ENCODE assay signal across 9 mouse cellular contexts in genomic region chrX:95012033-95012432, GRCm38 (mm10). TPM values are rescaled to one million over a fixed set of nuclear protein-coding genes. Genes with fewer than 3 reads are reported as not detected.
DNase-seq lines count a peak whose midpoint lies in the region; ATAC-seq and TF ChIP-seq lines count a peak whose summit lies in the region.
"Had no signal": no experiment of that assay in that cellular context is flagged by ENCODE, and none has a peak within 500 bp of the region (broad histone marks: within the 10 kb centered on the region; RNA-seq: fewer than 3 reads in every experiment).

No protein-coding gene starts in this region.

- WGBS in kidney, postnatal 0 days = 14% methylated on average over 4 of the region's 4 CpGs

- no peak overlapping the region for H3K27ac ChIP-seq in kidney, postnatal 0 days
- H3K27ac ChIP-seq: limb, embryonic 12.5 days had no signal

- no peak overlapping the region for H3K9ac ChIP-seq in kidney, postnatal 0 days (ENCODE audit: low read depth, low read length)
- H3K9ac ChIP-seq: limb, embryonic 12.5 days had no signal

- no peaks in the 10 kb centered on the region for H3K27me3 ChIP-seq in kidney, postnatal 0 days (ENCODE audit: insufficient read depth, low read length)

- peak; percentile 80 for TF ChIP-seq CTCF in kidney, postnatal 0 days (IDR thresholded peaks at IDR 0.05; ENCODE audit: low read depth)

- no peak overlapping the region for H3K4me2 ChIP-seq in kidney, postnatal 0 days (ENCODE audit: low read length)
- H3K4me2 ChIP-seq: limb, embryonic 12.5 days had no signal

- H3K4me3 ChIP-seq in kidney, postnatal 0 days (replicated peaks; ENCODE audit: low read depth, low read length) = no peak overlapping the region
- H3K4me3 ChIP-seq: limb, embryonic 12.5 days had no signal

- no peak for ATAC-seq in kidney, postnatal 0 days (replicated peaks; ENCODE audit: low FRiP score, low read depth)

- H3K36me3 ChIP-seq in kidney, postnatal 0 days (ENCODE audit: insufficient read depth, low read length) = no peaks in the 10 kb centered on the region
- H3K36me3 ChIP-seq: limb, embryonic 12.5 days had no signal

- H3K9me3 ChIP-seq in kidney, postnatal 0 days (replicated peaks; ENCODE audit: low read length) = no peaks in the 10 kb centered on the region
- H3K9me3 ChIP-seq: limb, embryonic 12.5 days had no signal

- no peaks in the 10 kb centered on the region for H3K4me1 ChIP-seq in kidney, postnatal 0 days (replicated peaks; ENCODE audit: insufficient read depth, low read length)
- H3K4me1 ChIP-seq: limb, embryonic 12.5 days had no signal

- peak; percentile 66 for DNase-seq in kidney, postnatal 0 days (ENCODE audit: low spot score)
- DNase-seq in kidney, adult 11 months = no peak
- DNase-seq in 3T3-L1 (ENCODE audit: low read depth, low spot score) (peak; percentile 74), A20 (ENCODE audit: low read depth, low spot score) (peak; percentile 64)
- peak; percentile 78 for DNase-seq in embryo, embryonic 10.5 days (ENCODE audit: low spot score)
- DNase-seq in adrenal gland, adult 18-20 months (ENCODE audit: low spot score in 2 of 2) = no peak
- DNase-seq in urinary bladder, adult 2 months (ENCODE audit: low spot score) = no peak
- DNase-seq: cerebellum, adult 11-12 months had no signal

RNA-seq across cellular contexts. Expression of gene Spin4, which starts 14.4 kb away (rescaled TPM):
- polyA plus RNA-seq in kidney, postnatal 0 days (2015; fragmentation: Nextera tagmentation; extraction: Ambion mirVana) = 7.5 and 7.8 TPM in 2 replicates
- 1 to 10 TPM; 1.0 to 1.4 TPM for total RNA-seq in adrenal gland, adult 18-20 months (2021)
- polyA plus RNA-seq in urinary bladder, adult 2 months (2012; rRNA removed) = 4.6 TPM in 2 replicates

Comparison
In these comparisons a context has a peak if more than half of its experiments do, and no peak if none do; other contexts are left out.
1. DNase-seq: peak in kidney, postnatal 0 days (single experiment), 3T3-L1 (single experiment), A20 (single experiment) and embryo, embryonic 10.5 days (single experiment); none in kidney, adult 11 months (single experiment), adrenal gland, adult 18-20 months (0 of 2) and urinary bladder, adult 2 months (single experiment).